Mouse (Mus musculus): ENCODE measurements around the gene Wrap53. TPM values are rescaled to one million over a fixed set of nuclear protein-coding genes. Genes with fewer than 3 reads are reported as not detected.

Gene Wrap53
- 34.5 TPM for polyA plus RNA-seq (2017; shearing (Covaris generic))

DNA sequence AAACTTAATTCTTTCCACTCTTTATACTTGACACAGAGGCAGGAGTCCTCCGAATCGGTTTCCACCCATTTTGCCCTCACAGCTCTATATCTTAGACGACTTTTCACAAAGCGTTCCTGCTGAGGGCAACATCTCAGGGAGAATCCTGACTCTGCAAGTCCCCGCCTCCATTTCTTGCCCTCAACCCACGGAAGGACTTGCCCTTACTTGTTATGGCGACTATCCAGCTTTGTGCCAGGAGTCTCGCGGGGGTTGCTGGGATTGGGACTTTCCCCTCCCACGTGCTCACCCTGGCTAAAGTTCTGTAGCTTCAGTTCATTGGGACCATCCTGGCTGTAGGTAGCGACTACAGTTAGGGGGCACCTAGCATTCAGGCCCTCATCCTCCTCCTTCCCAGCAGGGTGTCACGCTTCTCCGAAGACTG is at the start of gene Wrap53, which contains the start of gene Trp53:
TSS of gene Wrap53 (minus strand) at position 165 of the 424 bp plus-strand sequence.
TSS of gene Trp53 (plus strand) at position 269 of the 424 bp plus-strand sequence.

DNA sequence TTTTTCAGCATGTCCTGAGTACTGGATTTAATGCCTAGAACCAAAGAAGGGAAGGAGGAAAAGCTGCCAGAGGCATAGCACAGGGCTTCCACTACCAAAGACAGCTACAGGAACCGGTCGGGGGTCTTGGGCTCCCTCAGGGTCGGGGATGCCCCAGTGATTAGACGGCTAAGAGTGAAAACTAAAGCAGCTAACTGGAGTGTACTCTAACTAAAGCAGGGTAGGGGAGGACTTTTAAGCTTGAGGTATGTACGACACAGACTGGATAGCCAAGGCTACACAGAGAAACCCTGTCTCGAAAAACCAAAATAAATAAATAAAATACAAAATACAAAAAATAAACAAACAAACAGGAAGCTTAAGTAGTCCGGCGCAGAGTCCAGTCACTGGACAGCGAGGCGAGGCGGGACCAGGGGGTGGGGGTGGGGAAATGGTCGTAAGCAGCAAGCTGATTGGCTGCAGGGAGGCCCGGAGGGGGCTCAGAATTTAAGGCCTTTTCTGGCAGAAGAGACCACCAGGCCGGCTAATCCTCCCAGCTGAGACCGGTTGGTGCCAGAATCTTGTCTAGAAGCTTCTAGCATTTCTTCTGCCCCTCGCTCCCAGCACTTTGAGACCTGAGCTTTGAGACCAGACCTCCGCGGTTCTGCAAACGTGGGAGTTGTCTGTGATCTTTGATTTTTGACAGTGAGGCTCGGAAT is 41.7 kb upstream of the Wrap53 start, which contains the start of gene Sat2:
TSS of gene Sat2 (plus strand) at position 454 of the 698 bp plus-strand sequence.

DNA sequence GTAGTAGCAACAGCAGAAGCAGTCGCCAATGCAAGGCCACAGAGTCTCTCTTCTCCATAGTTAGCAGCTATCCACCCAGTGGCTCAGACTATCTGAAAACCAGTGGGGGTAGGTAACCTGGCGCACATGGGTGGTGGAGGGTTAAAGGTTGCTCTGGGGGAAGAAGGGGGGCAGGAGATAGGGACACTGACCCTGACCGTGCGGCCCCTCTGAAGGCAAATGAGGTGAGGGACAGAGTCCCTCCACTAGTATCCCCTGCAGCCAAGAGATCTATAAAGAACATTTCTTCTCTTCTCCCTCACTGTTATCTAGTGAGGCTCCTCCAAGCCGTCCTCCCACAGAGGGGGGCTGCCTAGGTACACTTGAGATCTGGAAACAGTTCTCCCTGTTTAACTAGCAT is 37.8 kb upstream of the Wrap53 start, which contains the start of gene Shbg:
TSS of gene Shbg (minus strand) at position 101 of the 400 bp plus-strand sequence.

DNA sequence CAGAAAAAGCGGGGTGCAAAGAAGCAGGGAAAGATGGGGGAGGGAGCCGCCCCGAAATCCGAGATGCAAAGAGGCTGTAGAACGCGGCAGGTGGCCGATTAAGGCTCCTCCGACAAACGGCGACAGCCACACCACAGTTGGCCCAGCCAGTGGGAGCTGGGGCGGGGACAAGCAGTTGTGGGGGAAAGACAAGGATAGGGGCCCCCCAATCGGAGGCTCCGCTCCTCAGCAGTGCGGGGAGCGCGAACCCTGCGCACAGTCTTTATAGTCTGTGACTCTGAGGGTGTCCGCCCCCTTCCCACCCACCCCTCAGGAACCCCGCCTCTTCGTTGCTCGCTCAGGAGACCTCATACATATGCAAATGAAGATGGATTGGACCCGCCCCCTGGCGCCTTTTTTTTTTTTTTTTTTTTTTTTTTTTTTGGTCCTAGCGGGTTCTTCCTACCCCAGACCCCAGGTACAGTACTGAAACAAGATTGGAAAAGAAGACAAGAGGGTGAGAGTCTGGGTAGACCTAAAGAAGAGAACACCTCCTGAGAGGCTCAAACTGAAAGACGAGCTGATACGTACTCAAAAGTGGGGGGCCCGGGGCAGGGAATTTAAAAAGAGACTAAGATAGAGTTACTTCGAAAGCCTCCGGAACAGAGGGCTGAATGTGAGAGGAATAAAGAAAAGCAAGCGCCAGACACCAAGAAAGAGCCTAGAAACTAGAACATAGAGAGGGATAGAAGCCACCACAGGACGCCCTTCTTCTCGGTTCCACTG is 25.9 kb upstream of the Wrap53 start, which contains the start of gene Atp1b2:
TSS of gene Atp1b2 (minus strand) at position 217 of the 765 bp plus-strand sequence.

DNA sequence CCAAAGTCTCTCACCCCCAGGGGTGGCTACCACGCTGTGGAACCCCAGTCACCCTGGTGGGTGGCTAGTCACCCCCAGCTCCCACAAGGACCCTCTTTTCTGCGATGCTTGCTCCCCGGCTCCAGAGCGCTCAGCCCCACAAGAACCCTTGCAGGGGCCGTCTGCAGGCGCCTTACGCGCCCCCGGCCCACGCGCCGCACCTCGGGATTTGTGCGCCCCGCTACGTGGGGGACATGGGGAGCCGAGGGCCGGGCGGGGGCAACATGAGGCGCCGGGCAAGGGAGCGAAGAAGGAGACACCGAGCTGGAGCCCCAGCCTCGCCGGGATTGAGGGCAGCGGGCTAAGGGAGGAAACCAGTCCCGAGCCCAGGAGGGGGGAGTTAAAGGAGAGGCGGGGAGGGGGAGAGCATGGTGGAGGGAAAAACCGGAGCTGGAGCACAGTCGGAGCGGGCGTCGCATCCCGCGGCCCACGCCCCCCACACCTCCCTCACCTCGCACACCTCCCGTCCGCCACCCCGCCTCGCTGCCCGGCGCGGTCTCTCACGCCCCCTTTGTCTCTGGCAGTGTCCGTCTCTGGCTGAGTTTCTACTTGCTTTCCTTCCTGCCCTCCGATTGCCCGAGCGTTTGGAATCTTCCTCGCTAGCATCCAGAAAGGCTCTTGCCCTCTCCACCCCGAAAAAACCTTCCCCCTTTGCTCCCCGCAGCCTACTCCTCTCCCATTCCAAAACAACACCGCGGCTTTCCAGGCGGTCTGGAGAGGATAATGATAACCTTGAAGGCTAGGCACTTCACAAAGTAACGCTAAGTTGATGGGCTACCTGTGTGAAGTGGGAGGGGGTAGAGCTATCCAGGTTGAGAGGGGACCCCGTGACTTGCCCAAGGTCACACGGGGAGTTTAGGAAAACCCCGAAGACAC is 19.9 kb downstream of the Wrap53 start, which contains the start of gene Efnb3:
TSS of gene Efnb3 (minus strand) at position 355 of the 915 bp plus-strand sequence.

DNA sequence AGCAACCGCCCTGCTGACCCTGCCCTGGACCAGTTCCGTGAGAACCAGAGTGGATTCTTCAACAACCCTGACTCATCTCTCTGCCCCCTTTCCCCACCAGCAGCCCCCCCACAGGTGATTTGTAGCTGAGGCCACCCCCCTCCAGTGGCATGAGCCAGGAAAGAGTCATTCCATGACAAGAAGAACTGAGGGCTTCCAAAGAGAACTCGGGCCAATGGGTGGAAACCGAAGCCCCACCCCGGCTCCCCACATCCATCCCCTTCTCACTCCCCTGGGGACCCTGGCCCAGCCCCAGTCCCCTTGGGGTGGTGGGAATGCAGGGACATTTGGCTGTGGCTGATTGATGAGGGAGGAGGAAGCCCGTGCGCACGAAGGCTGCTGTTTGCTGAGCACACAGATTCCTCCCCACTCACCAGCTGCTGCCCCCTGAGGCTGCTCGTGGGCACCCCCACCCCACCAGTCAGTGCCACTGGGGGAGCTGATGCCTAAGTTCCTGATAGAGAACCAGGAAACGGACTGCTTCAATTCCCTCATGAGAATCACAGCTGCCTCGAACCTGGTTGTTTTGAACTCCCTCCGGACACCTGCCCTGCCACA is 30.9 kb downstream of the Wrap53 start, which contains the start of gene Dnah2:
TSS of gene Dnah2 (minus strand) at position 51 of the 597 bp plus-strand sequence.

Other genes starting within 250 kb of the Wrap53 start
- gene Rnf227, start 239.8 kb downstream of the Wrap53 start, polyA plus RNA-seq (2017; shearing (Covaris generic)), result 3.5 TPM
- 100 TPM for gene Chd3, start 210.8 kb downstream of the Wrap53 start, polyA plus RNA-seq (2017; shearing (Covaris generic))
- 130 TPM for gene Naa38, start 184.8 kb downstream of the Wrap53 start, polyA plus RNA-seq (2017; shearing (Covaris generic))
- 35.8 TPM for gene Cyb5d1, start 184.6 kb downstream of the Wrap53 start, polyA plus RNA-seq (2017; shearing (Covaris generic))
- 0.42 TPM for gene Tmem88, start 182.0 kb downstream of the Wrap53 start, polyA plus RNA-seq (2017; shearing (Covaris generic))
- 3.9 TPM for gene Kdm6b, start 166.6 kb downstream of the Wrap53 start, polyA plus RNA-seq (2017; shearing (Covaris generic))
- not detected for gene Dnah2, start 31.1 kb downstream of the Wrap53 start, polyA plus RNA-seq (2017; shearing (Covaris generic))
- gene Efnb3, start 20.1 kb downstream of the Wrap53 start, polyA plus RNA-seq (2017; shearing (Covaris generic)), result 0.50 TPM
- 251 TPM for gene Trp53, start 104 bp upstream of the Wrap53 start, polyA plus RNA-seq (2017; shearing (Covaris generic))
- not detected for gene Atp1b2, start 25.7 kb upstream of the Wrap53 start, polyA plus RNA-seq (2017; shearing (Covaris generic))
- not detected for gene Shbg, start 37.6 kb upstream of the Wrap53 start, polyA plus RNA-seq (2017; shearing (Covaris generic))
- gene Sat2, start 41.8 kb upstream of the Wrap53 start, polyA plus RNA-seq (2017; shearing (Covaris generic)), result not detected
- gene Fxr2, start 52.7 kb upstream of the Wrap53 start, polyA plus RNA-seq (2017; shearing (Covaris generic)), result 8.7 TPM
- not detected for gene Sox15, start 75.1 kb upstream of the Wrap53 start, polyA plus RNA-seq (2017; shearing (Covaris generic))
- gene Mpdu1, start 82.4 kb upstream of the Wrap53 start, polyA plus RNA-seq (2017; shearing (Covaris generic)), result 54.7 TPM
- gene Cd68, start 85.9 kb upstream of the Wrap53 start, polyA plus RNA-seq (2017; shearing (Covaris generic)), result 10.0 TPM
- 587 TPM for gene Eif4a1, start 92.2 kb upstream of the Wrap53 start, polyA plus RNA-seq (2017; shearing (Covaris generic))
- 41.0 TPM for gene Senp3, start 101.8 kb upstream of the Wrap53 start, polyA plus RNA-seq (2017; shearing (Covaris generic))
- not detected for gene Tnfsf13, start 105.5 kb upstream of the Wrap53 start, polyA plus RNA-seq (2017; shearing (Covaris generic))
- gene Tnfsf12, start 115.6 kb upstream of the Wrap53 start, polyA plus RNA-seq (2017; shearing (Covaris generic)), result not detected
- gene Tnfsfm13, start 115.8 kb upstream of the Wrap53 start, polyA plus RNA-seq (2017; shearing (Covaris generic)), result not detected
- gene Polr2a, start 178.4 kb upstream of the Wrap53 start, polyA plus RNA-seq (2017; shearing (Covaris generic)), result 59.9 TPM
- not detected for gene Slc35g3, start 181.7 kb upstream of the Wrap53 start, polyA plus RNA-seq (2017; shearing (Covaris generic))
- 4.5 TPM for gene Zbtb4, start 185.7 kb upstream of the Wrap53 start, polyA plus RNA-seq (2017; shearing (Covaris generic))
- 4.8 TPM for gene Chrnb1, start 215.7 kb upstream of the Wrap53 start, polyA plus RNA-seq (2017; shearing (Covaris generic))
- gene Fgf11, start 221.6 kb upstream of the Wrap53 start, polyA plus RNA-seq (2017; shearing (Covaris generic)), result not detected
- gene Tmem102, start 225.4 kb upstream of the Wrap53 start, polyA plus RNA-seq (2017; shearing (Covaris generic)), result not detected
- gene Gm39566, start 235.0 kb upstream of the Wrap53 start, polyA plus RNA-seq (2017; shearing (Covaris generic)), result not detected
- not detected for gene Spem2, start 238.2 kb upstream of the Wrap53 start, polyA plus RNA-seq (2017; shearing (Covaris generic))
- not detected for gene Spem1, start 241.9 kb upstream of the Wrap53 start, polyA plus RNA-seq (2017; shearing (Covaris generic))